Mouse (Mus musculus): ENCODE data around the gene Hnrnpc. TPM values are rescaled to one million over a fixed set of nuclear protein-coding genes. Genes with fewer than 3 reads are reported as not detected.

Gene Hnrnpc
- polyA plus RNA-seq, 1 experiment from 2014 or later: 129 TPM

- Histone ChIP-seq H3K9me3 (ENCODE audit: low read length) (no peaks in the 10 kb centered on the region), H3K36me3 (replicated peaks; ENCODE audit: insufficient read depth, low read length) (no peaks in the 10 kb centered on the region), H3K9ac (replicated peaks) (no peak overlapping the region), H3K4me1 (ENCODE audit: insufficient read depth) (0 out of 2 replicates have a peak, but pooled peaks cover 2% of the 10 kb centered on the region), H3K4me3 (ENCODE audit: low read depth, low read length) (peak overlapping the region; percentile 37; the same call in 1 of the 2 replicates), H3K27ac (ENCODE audit: low read depth) (no peak overlapping the region), H3K4me2 (ENCODE audit: low read depth, low read length) (peak overlapping the region; percentile 70), H3K27me3 (ENCODE audit: insufficient read depth, low read length) (no peaks in the 10 kb centered on the region)
- WGBS (ENCODE audit: insufficient replicate concordance): 39% methylated on average over 16 of the region's 16 CpGs
- TF ChIP-seq CTCF (IDR thresholded peaks at IDR 0.05; ENCODE audit: low read depth): no peak
- no peak for TF ChIP-seq EP300 (IDR thresholded peaks at IDR 0.05; ENCODE audit: low read depth)
- no peak for ATAC-seq
- DNase-seq: no peak
Measured at GRCm38 (mm10) chr14:52141445-52142127, 37.8 kb upstream of the Hnrnpc start.

DNA sequence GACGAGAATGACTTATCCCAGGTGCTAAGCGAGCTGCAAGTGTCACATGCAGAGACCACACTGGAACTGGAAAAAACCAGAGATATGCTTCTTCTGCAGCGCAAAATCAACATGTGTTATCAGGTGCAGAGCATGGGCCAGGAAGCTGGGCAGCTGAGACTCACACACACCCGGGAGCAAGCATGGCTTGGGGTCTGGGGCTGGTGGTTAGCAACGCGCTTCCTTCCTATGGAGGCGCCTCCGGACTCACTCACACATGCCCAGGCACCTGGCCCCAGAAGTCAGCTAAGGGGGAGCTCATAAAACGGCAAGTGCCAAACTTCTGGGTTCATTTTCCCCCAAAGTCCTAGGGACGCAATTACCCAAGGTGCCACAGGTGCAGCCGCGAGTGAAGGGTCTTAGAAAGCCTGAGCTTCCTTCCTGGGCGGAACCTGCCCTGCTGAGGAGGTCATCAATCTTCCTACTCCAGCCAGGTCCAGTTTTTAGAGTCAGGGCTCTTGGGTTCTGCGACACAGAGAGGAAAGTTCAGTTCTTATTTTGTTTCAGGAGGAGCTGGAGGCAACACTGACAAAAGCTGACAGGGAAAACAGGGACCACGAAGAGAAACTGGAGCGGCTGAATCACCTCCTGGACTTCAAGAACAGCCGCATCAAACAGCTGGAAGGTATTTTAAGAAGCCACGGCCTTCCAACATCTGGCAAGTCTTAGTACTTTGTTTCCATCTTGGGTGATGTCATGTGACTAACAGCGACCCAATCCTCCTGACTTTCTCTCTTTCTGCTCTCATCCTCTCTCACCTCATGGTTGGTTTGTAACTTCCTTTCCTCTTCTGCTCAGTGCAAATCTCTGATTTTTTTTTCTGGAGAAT is 37.0 kb upstream of the Hnrnpc start:
- Histone ChIP-seq H3K27ac (ENCODE audit: low read depth) (0 out of 2 replicates have a peak overlapping the region, but pooled peaks have one; percentile 52), H3K4me2 (ENCODE audit: low read depth, low read length) (peak overlapping the region; percentile 70), H3K27me3 (ENCODE audit: insufficient read depth, low read length) (no peaks in the 10 kb centered on the region), H3K4me3 (ENCODE audit: low read depth, low read length) (peak overlapping the region; percentile 37), H3K9me3 (ENCODE audit: low read length) (no peaks in the 10 kb centered on the region), H3K9ac (replicated peaks) (peak overlapping the region; percentile 34; the same call in 1 of the 2 replicates), H3K36me3 (replicated peaks; ENCODE audit: insufficient read depth, low read length) (no peaks in the 10 kb centered on the region), H3K4me1 (ENCODE audit: insufficient read depth) (0 out of 2 replicates have a peak, but pooled peaks cover 2% of the 10 kb centered on the region)
- WGBS (ENCODE audit: insufficient replicate concordance): 24% methylated on average over 19 of the region's 19 CpGs
- peak; percentile 59 for ATAC-seq
- peak; percentile 33 for DNase-seq
- TF ChIP-seq CTCF (IDR thresholded peaks at IDR 0.05; ENCODE audit: low read depth) (no peak), EP300 (IDR thresholded peaks at IDR 0.05; ENCODE audit: low read depth) (no peak)

DNA sequence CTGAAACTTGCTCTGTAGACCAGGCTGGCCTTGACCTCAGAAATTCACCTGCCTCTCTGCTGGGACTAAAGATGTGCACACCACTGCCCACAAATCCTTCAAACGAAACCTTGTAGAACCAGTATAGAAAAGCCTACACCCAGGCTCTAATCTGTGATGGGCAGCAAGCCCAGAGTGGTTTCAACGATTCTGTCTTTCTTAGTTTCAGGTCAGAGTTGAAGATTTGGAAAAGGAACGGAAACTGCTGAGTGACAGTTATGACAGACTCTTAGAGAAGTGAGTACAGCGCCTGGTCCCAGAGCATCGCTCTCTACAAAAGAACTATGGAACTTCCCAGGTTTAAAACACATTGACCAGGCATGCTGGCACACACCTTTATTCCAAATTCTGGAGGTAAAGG is 29.8 kb upstream of the Hnrnpc start:
- ATAC-seq (no peak), DNase-seq (no peak)
- no peak overlapping the region for H3K4me3 ChIP-seq (ENCODE audit: low read depth, low read length)
- H3K9me3 ChIP-seq (ENCODE audit: low read length): no peaks in the 10 kb centered on the region
- TF ChIP-seq EP300 (IDR thresholded peaks at IDR 0.05; ENCODE audit: low read depth) (no peak), CTCF (IDR thresholded peaks at IDR 0.05; ENCODE audit: low read depth) (no peak)
- no peaks in the 10 kb centered on the region for H3K36me3 ChIP-seq (replicated peaks; ENCODE audit: insufficient read depth, low read length)
- no peaks in the 10 kb centered on the region for H3K27me3 ChIP-seq (ENCODE audit: insufficient read depth, low read length)
- no peak overlapping the region for H3K4me2 ChIP-seq (ENCODE audit: low read depth, low read length)
- no peaks in the 10 kb centered on the region for H3K4me1 ChIP-seq (ENCODE audit: insufficient read depth)
- no peak overlapping the region for H3K9ac ChIP-seq (replicated peaks)
- H3K27ac ChIP-seq (ENCODE audit: low read depth): no peak overlapping the region
- WGBS (ENCODE audit: insufficient replicate concordance): 49% methylated on average over 5 of the region's 5 CpGs

- H3K9me3 ChIP-seq (ENCODE audit: low read length): no peaks in the 10 kb centered on the region
- H3K27me3 ChIP-seq (ENCODE audit: insufficient read depth, low read length): no peaks in the 10 kb centered on the region
- H3K4me1 ChIP-seq (ENCODE audit: insufficient read depth): peaks cover 2% of the 10 kb centered on the region; the same call in 1 of the 2 replicates
- no peak overlapping the region for H3K4me2 ChIP-seq (ENCODE audit: low read depth, low read length)
- H3K27ac ChIP-seq (ENCODE audit: low read depth): no peak overlapping the region
- H3K4me3 ChIP-seq (ENCODE audit: low read depth, low read length): no peak overlapping the region
- no peak for DNase-seq
- peak; percentile 55 for ATAC-seq
- TF ChIP-seq CTCF (IDR thresholded peaks at IDR 0.05; ENCODE audit: low read depth): no peak
- TF ChIP-seq EP300 (IDR thresholded peaks at IDR 0.05; ENCODE audit: low read depth): no peak
- WGBS (ENCODE audit: insufficient replicate concordance): 82% methylated on average over 3 of the region's 3 CpGs
- no peaks in the 10 kb centered on the region for H3K36me3 ChIP-seq (replicated peaks; ENCODE audit: insufficient read depth, low read length)
- no peak overlapping the region for H3K9ac ChIP-seq (replicated peaks)
Measured at GRCm38 (mm10) chr14:52124636-52125035, 20.8 kb upstream of the Hnrnpc start.

DNA sequence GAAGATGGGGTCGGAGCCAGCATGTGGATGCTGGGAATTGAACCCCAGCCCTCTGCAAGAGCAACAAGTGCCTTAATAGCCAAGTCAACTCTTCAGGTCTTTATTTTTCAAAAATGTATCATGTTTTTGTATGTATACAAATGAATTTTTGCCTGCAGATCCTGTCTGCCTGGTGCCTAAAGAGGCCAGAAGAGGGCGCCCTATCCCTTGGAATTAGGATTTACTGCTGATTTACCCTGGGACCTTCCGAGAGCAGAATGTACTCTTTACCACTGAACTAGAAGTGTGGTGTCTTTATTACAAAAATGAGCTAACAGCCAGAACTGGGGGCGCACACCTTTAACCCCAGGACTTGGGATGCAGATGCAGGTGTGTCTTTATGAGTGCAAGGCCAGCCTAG is 20.1 kb upstream of the Hnrnpc start:
- Histone ChIP-seq H3K36me3 (replicated peaks; ENCODE audit: insufficient read depth, low read length) (no peaks in the 10 kb centered on the region), H3K27me3 (ENCODE audit: insufficient read depth, low read length) (no peaks in the 10 kb centered on the region), H3K4me2 (ENCODE audit: low read depth, low read length) (peak overlapping the region; percentile 19; the same call in 1 of the 2 replicates), H3K27ac (ENCODE audit: low read depth) (no peak overlapping the region), H3K9ac (replicated peaks) (no peak overlapping the region), H3K9me3 (ENCODE audit: low read length) (no peaks in the 10 kb centered on the region), H3K4me1 (ENCODE audit: insufficient read depth) (peaks cover 7% of the 10 kb centered on the region), H3K4me3 (ENCODE audit: low read depth, low read length) (no peak overlapping the region)
- 15% methylated on average over 4 of the region's 4 CpGs for WGBS (ENCODE audit: insufficient replicate concordance)
- ATAC-seq (no peak), DNase-seq (peak; percentile 79)
- TF ChIP-seq EP300 (IDR thresholded peaks at IDR 0.05; ENCODE audit: low read depth) (no peak), CTCF (IDR thresholded peaks at IDR 0.05; ENCODE audit: low read depth) (peak; percentile 87)

- DNase-seq: no peak
- WGBS (ENCODE audit: insufficient replicate concordance): 29% methylated on average over 7 of the region's 7 CpGs
- Histone ChIP-seq H3K4me1 (ENCODE audit: insufficient read depth) (peaks cover 13% of the 10 kb centered on the region), H3K4me3 (ENCODE audit: low read depth, low read length) (no peak overlapping the region), H3K4me2 (ENCODE audit: low read depth, low read length) (peak overlapping the region; percentile 96), H3K36me3 (replicated peaks; ENCODE audit: insufficient read depth, low read length) (no peaks in the 10 kb centered on the region), H3K9ac (replicated peaks) (no peak overlapping the region), H3K27ac (ENCODE audit: low read depth) (no peak overlapping the region), H3K9me3 (ENCODE audit: low read length) (no peaks in the 10 kb centered on the region), H3K27me3 (ENCODE audit: insufficient read depth, low read length) (no peaks in the 10 kb centered on the region)
- TF ChIP-seq EP300 (IDR thresholded peaks at IDR 0.05; ENCODE audit: low read depth): no peak
- TF ChIP-seq CTCF (IDR thresholded peaks at IDR 0.05; ENCODE audit: low read depth): no peak
- no peak for ATAC-seq
Measured at GRCm38 (mm10) chr14:52120169-52120568, 16.3 kb upstream of the Hnrnpc start.

Measured in liver, postnatal 0 days (tissue).